23 mouse cellular contexts compared by ENCODE assay signal in genomic region chr6:95619817-95620216, GRCm38 (mm10).
"Had no signal": no experiment of that assay in that cellular context is flagged by ENCODE, and none has a peak within 500 bp of the region (broad histone marks: within the 10 kb centered on the region; RNA-seq: fewer than 3 reads in every experiment).

No protein-coding gene starts in this region.

- H3K27ac ChIP-seq: embryonic facial prominence, embryonic 10.5 days; embryonic facial prominence, embryonic 12.5 days; embryonic facial prominence, embryonic 13.5 days; embryonic facial prominence, embryonic 15.5 days; forebrain, embryonic 10.5 days; forebrain, embryonic 12.5 days; forebrain, embryonic 13.5 days; forebrain, embryonic 15.5 days; gastrocnemius, adult 2 months; heart, adult 2 months; heart, embryonic 10.5 days had no signal

- H3K4me3 ChIP-seq: embryonic facial prominence, embryonic 10.5 days; embryonic facial prominence, embryonic 12.5 days; embryonic facial prominence, embryonic 13.5 days; embryonic facial prominence, embryonic 15.5 days; erythroblast, embryonic 14.5 days; forebrain, embryonic 10.5 days; forebrain, embryonic 12.5 days; forebrain, embryonic 13.5 days; forebrain, embryonic 15.5 days; gastrocnemius, adult 2 months; heart, adult 2 months; heart, embryonic 10.5 days; heart, embryonic 12.5 days had no signal

- H3K36me3 ChIP-seq: embryonic facial prominence, embryonic 10.5 days; embryonic facial prominence, embryonic 12.5 days; embryonic facial prominence, embryonic 13.5 days; embryonic facial prominence, embryonic 15.5 days; forebrain, embryonic 10.5 days; forebrain, embryonic 12.5 days; forebrain, embryonic 15.5 days; heart, embryonic 10.5 days; heart, embryonic 12.5 days had no signal

- H3K4me1 ChIP-seq: embryonic facial prominence, embryonic 12.5 days; heart, embryonic 10.5 days; heart, embryonic 12.5 days had no signal

- H3K27me3 ChIP-seq: embryonic facial prominence, embryonic 12.5 days; embryonic facial prominence, embryonic 13.5 days; embryonic facial prominence, embryonic 15.5 days; forebrain, embryonic 12.5 days; forebrain, embryonic 13.5 days; forebrain, embryonic 15.5 days; heart, embryonic 12.5 days had no signal

- H3K9ac ChIP-seq: embryonic facial prominence, embryonic 12.5 days; embryonic facial prominence, embryonic 13.5 days; embryonic facial prominence, embryonic 15.5 days; forebrain, embryonic 12.5 days; forebrain, embryonic 13.5 days; forebrain, embryonic 15.5 days; forebrain, postnatal 0 days; heart, embryonic 12.5 days had no signal

- H3K9me3 ChIP-seq: embryonic facial prominence, embryonic 10.5 days; embryonic facial prominence, embryonic 12.5 days; embryonic facial prominence, embryonic 13.5 days; embryonic facial prominence, embryonic 15.5 days; forebrain, embryonic 10.5 days; forebrain, embryonic 12.5 days; forebrain, embryonic 13.5 days; forebrain, embryonic 15.5 days; heart, embryonic 10.5 days; heart, embryonic 12.5 days had no signal

- DNase-seq: cerebellum, postnatal 25 days; cerebellum, postnatal 36 days; embryo, embryonic 11 days; forebrain, postnatal 0 days; gastrocnemius, adult 2 months; gastrocnemius, postnatal 14 days; gastrocnemius, postnatal 25 days; gastrocnemius, postnatal 36 days; heart, adult 11 months; heart, adult 18-20 months; heart, adult 2 months had no signal

- H3K4me2 ChIP-seq: embryonic facial prominence, embryonic 12.5 days; embryonic facial prominence, embryonic 13.5 days; embryonic facial prominence, embryonic 15.5 days; forebrain, embryonic 12.5 days; forebrain, embryonic 13.5 days; forebrain, embryonic 15.5 days; heart, embryonic 11.5 days; heart, embryonic 12.5 days had no signal
